Mouse (Mus musculus) hematopoietic stem cell, adult 5-6 weeks (primary cell): ENCODE measurements around the gene Clic3. TPM values are rescaled to one million over a fixed set of nuclear protein-coding genes. Genes with fewer than 3 reads are reported as not detected.
A peak's percentile ranks its signal among the peaks of the same experiment; 100 is the strongest.

Experiments
- ATAC-seq, 2 experiments: fragments of 125-278 bp in 1 of 2; replicated peaks in 1 of 2; 2 replicates each; pipeline ENCODE4 v1.8.0; 2016 to 2017; ENCODE audit warnings: inconsistent platforms in 2 of 2, mild to moderate bottlenecking in 2 of 2, moderate number of reproducible peaks in 2 of 2, low read depth in 1 of 2, moderate TSS enrichment in 1 of 2; ENCODE audit not compliant: low FRiP score in 2 of 2, poor library complexity in 2 of 2, severe bottlenecking in 2 of 2, insufficient read depth in 1 of 2, low TSS enrichment in 1 of 2
- total RNA-seq: library from RNA; stranded (forward); fragments of 172-1452, 232-1000 nt; gene quantifications from 2 replicates; pipeline ENCODE4 v1.2.3, GENCODE M21; 2017

The Clic3 gene
- total RNA-seq, 1 experiment from 2014 or later, result not detected

- ATAC-seq, result no peak
These were observed 23.5 kb upstream of the Clic3 start for GRCm38 (mm10) chr2:25433101-25433500.

- no peak for ATAC-seq
These were observed 22.3 kb upstream of the Clic3 start for GRCm38 (mm10) chr2:25434292-25434691.

DNA sequence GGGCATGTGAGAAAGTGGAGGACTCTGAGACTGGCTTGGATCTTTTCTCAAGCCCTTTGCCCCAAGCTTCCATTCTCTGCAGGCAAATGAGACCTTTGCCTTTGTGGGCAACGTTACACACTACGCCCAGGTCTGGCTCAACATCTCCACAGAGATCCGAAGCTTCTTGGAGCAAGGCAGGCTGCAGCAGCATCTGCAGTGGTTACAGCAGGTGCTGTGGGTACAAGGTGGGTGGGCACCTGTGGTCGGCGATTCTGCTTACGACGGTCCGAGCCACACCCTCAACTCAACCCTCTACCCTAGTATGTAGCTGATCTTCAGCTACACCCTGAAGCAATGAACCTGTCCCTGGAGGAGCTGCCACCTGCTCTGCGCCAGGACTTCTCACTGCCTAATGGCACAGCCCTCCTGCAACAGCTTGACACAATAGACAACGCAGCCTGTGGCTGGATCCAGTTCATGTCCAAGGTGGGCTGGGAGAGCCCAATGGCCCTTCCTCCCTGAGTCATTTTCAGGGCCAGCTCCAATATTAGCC is 20.3 kb upstream of the Clic3 start:
- no peak for ATAC-seq

DNA sequence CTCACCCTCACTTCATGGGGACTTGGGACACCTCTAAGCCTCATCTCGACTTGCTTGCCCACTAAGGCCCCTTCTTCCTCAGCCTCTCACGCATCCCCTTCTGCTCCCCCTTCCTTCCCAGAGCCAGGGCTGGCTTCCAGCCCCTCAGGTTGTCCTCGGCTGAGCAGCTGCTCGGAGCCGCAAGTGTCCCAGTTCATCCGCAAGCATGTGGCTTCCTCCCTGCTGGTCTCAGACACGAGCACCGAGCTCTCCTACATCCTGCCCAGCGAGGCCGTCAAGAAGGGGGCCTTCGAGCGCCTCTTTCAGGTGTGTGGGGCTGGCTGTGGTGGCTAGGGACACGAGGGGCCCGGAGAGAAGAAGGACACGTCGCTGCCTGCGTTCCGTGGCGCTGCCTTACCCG is 15.6 kb upstream of the Clic3 start:
- ATAC-seq, result no peak

GRCm38 (mm10) chr2:25442682-25443081 is 14.0 kb upstream of the Clic3 start:
- ATAC-seq, result no peak

GRCm38 (mm10) chr2:25450853-25451647 is 5.6 kb upstream of the Clic3 start:
- peak; percentile 70 to 79 for ATAC-seq

DNA sequence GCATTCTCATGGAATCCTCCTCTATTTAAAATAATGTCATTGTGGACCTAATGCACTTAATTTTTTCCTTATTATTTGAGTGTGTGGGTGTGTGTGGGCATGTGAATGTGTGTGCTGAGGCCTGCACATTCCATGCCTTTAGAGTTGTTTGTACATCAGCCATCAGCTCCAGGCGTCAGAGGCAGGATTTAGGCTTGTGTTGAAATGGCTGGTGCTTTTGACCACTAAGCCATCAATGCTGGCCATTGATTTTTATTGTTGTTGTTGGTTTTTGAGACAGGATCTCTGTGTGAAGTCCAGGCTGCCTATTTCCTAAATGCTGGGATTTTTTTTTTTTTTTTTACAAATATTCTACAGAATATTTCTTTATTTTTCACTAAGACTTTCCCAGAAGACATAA is 3.7 kb upstream of the Clic3 start:
- ATAC-seq, result no peak

- no peak for ATAC-seq
These were observed 621 bp downstream of the Clic3 start for GRCm38 (mm10) chr2:25457022-25457896.

DNA sequence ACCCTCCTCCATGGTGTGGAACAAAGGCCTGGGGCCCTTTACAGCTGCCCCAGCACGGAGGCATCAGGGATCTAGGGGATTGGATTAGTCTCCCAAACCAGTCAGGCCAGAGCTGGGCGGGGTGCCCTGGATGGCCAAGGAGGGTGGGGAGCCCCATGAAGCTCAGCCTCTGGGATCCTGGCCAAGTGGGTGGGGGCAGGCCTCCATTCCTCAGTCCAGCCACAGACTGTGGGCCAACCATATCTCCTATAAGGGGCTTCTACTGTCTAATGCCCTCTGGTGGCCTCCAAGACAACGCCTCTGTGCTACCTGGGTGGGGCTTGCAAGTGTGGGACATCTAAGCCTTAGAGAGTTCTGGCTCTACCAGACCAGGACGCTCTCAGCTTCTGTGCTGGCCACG is 2.3 kb downstream of the Clic3 start:
- ATAC-seq, result no peak

DNA sequence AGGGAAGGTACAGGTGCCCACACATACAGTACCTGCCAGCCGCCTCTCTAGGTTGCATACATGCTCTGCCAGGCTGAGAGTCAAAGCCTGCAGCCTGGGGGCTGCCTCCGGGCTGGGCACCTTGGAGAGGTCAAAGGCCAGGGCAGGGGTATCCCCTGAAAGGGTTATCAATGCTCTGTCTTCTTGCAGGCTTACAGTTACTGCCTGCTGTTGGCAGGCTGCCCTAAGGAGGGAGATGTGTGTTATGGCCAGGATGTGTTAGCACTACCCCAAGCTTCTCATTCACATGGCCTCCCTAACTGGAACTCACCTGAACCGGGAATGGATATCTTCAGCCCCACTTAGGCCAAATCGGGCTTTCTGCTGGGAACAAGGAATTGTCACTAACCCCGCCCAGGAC is 3.5 kb downstream of the Clic3 start:
- no peak; a peak in 1 of 4 replicates for ATAC-seq

- peak; percentile 77 to 92 for ATAC-seq
These were observed 4.1 kb downstream of the Clic3 start, which contains the start of gene Paxx for GRCm38 (mm10) chr2:25460551-25461309. Gene Paxx, minus strand, starts transcription at chr2:25461094.

GRCm38 (mm10) chr2:25461407-25461806 is 4.8 kb downstream of the Clic3 start:
- ATAC-seq, result no peak

DNA sequence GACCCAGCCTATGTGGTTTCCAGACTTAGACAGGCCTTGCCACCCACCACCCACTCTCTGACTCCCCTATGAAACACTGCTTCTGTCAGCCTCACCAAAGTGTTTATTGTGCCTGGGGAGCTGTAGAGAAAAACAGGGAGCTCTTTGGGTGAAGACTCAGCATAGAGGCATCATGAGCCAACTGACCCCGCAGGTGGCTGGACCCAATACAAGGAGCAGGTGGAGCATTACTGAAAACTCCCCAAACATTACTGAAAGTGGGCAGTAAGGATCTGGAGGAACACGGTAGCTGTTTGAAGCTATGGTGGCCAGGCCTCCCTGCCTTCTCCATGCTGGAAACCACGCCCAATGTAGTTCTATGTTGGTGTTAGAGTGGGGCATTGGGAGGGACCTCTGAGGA is 7.0 kb downstream of the Clic3 start:
- ATAC-seq, result no peak

DNA sequence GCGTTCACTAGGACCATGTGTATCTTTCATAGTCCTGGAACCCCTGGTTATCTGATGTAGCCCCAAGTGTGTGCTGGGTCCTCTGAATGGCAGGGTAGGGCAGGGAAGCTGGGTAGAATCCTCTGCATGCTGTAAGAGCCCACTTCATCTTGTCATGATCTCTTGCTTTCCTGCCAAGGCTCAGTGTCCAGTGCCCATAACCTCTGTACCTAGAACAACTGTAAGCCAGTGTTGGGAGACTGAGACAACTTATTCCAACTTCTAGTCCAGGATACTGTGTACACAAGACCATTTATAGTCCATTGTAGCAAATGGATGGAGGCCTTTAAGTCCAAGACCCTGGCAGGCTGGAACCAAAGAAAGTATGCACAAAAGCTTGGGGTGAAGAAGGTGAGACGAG is 8.6 kb downstream of the Clic3 start:
- no peak for ATAC-seq

- peak; percentile 76 to 84 for ATAC-seq
These were observed 9.4 kb downstream of the Clic3 start for GRCm38 (mm10) chr2:25465816-25466635.

DNA sequence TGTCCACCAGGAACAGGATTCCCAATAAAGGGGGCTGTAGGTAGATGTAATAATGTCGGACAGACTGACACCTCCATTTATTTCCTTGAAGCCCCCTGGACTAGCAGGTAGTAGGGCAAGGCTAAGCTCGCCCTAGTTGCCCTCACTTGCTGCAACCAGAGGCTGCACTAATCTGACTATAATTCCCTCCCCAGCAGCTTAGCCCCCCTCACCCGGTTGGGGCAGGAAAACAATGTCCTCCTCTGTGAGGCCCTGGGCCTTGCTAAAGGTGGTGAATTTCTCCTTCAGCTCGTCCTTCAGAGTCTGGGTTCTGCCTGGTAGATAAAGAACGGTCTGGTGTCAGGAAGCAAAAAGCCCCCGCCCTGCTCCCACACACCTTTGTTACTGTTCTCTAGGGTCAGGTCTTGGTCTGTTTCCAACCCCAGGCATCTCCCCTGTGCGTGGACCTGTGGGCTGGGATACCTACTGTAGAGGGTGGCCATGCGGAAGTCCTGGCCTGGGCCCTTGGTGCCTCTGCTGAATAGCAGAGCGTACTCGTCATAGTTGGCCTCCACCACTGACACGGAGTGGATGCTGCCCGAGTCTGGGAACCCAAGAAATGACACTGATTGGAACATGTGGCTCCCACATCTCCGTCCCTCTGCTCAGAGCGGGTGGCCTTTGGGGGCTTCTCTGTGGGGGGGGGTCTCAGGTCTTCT is 11.1 kb downstream of the Clic3 start:
- ATAC-seq, result no peak
